Mouse (Mus musculus): Measurements from ENCODE around the gene Aqr.
"Not testable (repeated sequence)": the region's sequence is repeated elsewhere in the genome, so short reads cannot be mapped to it uniquely, and the experiment has no call there.

The Aqr gene

DNA sequence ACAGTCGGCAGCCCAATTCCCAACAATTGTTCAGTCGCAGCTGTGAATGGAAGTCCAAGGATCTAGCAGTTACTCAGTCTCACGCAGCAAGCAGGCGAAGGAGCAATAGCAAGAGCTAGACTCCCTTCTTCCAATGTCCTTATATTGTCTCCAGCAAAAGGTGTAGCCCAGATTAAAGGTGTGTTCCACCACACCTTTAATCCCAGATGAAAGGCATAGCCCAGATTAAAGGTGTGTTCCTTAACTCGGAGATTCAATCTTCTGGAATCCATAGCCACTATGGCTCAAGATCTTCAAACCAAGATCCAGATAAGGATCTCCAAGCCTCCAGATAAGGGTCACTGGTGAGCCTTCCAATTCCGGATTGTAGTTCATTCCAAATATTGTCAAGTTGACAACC lies at the start of gene Aqr:
Gene Aqr, minus strand, starts transcription at position 101 of the 400 bp plus-strand sequence.
- DNase-seq (ENCODE audit: low read depth, low spot score): not testable (repeated sequence)

DNA sequence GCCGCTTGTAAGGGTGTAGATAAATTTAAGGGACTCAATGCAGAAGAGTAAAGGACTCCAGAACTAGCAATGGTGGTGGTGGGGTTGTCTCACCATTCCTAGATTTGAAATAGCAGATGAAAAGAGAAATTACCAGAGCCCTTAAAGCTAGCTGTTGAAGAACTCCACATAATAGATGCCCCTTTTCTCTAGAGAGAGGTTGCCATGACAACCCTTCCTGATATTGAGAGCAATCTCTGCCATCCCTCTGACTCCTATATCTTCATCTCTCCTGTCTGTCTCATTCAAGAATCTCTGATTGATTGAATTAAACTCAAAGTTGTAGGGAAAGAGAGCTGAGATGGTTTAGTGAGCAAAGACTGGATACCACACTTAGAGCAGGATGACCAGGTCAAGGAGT lies 49.7 kb upstream of the Aqr start:
- DNase-seq (ENCODE audit: low read depth, low spot score): no peak

DNA sequence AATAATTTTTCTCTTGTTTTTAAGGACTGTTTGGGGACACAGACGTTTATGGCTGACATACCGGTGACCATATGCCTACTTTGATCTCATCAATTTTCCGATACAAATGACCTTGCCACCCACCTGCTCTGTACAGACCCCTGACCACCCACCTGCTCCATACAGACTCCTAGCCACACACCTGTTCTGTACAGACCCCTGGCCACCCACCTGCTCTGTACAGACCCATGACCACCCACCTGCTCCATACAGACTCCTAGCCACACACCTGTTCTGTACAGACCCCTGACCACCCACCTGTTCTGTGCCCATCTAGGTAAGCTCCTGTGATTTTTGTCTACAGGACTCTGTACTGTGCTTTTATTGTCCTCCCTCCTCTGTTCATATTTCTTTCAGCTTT lies 48.8 kb upstream of the Aqr start:
- DNase-seq (ENCODE audit: low read depth, low spot score): no peak

DNA sequence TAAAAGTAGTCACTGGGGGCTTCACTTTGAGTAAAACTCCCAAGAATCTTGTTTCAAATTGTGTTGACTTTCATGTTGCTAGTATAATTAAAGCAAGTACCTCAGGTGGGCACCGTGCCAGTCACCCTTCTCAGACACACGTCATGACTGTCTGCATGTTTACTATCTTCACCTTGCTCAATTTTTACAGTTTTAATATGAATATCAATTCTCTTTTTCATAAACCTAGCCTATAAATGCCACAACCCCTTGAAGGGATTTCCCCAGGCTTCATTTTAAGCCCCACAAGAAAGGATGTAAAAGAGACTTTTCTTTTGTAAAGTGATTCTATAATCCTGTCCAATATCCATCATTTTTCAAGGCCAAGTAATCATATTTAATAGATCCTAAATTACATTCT lies 44.4 kb upstream of the Aqr start:
- no peak for DNase-seq (ENCODE audit: low read depth, low spot score)

DNA sequence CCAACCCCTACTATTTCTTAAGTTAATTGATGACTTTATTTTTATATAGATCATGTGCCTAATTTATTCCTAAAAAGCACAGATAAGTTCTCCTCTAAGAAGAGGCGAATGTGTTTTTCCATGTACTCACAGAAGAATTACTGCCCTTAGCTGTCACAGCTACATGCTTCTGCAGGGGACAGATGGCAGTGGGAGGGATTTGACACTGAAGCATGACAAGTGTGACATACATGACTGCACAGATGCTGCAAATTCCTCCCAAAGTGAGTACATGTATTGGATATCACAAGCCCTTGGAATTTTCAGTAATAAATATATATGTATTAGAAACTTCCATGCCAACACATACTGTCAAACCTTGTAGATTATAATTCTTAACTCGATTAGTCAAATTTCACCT lies 41.8 kb upstream of the Aqr start:
- DNase-seq (ENCODE audit: low read depth, low spot score): no peak

DNA sequence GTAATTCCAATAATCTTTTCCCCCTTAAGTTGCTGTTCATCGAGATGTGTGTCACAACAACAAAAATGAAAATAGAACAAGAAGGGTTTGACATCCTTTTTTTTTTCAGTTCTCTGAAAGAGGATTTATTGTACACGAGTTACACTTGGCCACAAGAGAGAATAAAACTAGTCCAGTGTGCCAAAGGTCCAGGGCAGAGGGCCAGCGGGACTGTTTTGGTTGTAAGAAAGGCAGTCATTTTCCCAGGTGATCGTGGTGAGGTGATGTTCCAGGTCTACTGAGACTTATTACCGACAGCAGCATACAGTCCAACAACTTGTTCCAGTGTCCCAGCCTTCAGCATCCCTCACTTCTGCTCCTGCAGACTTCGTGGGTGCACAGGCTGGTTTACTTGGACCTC lies 18.2 kb upstream of the Aqr start:
- no peak for DNase-seq (ENCODE audit: low read depth, low spot score)

DNA sequence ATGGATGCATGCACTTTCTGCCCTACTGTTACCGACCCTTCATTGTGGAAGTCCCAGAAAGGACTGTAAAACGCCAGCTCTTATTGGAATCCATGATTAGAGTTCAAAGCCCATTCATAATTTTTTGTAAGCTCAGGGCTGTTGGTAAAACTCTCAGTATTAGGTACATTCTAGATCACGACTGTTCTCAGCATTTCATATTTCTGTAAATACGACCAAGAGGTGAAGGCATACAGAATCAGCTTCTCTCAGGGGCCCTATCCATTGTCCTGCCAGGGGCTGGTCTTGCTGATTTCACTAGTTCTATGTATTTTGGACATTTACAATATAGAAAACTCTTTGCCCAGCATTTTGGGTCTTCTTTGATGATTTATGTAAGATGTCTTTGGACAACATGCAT lies 14.8 kb upstream of the Aqr start:
- no peak for DNase-seq (ENCODE audit: low read depth, low spot score)

DNA sequence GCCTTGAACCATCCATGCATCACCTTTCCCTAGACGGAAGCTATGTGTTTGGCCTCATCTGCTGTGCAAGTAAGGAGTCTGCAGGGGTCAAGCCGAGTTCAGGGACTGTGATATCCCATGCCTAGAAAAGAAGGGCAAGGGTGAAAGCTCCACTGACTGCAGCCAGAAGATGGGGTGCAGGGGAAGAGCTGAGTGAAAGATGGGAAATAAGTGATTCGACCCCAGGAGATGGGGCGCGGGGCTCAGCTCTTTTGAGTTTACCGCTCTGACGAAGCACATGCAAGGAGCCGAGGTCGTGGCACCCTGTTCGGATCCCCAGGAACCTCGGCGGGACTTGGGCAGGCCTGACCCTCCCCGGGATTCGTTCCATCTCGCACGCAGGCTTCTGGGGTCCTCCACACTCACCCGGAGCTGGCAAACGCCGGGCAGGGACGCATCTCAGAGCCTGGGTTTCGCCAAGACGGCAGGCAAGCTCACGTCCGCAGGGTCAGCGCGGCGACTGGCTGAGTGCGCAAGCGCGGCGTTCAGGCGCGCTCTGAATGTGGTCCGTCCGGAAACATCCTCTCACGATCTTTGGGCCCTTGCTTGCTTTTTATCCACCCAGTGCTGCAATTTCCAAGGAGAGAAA lies 14.2 kb upstream of the Aqr start, which contains the start of gene Zfp770:
Gene Zfp770, minus strand, starts transcription at position 538 of the 628 bp plus-strand sequence.
- DNase-seq (ENCODE audit: low read depth, low spot score): peak; percentile 78

DNA sequence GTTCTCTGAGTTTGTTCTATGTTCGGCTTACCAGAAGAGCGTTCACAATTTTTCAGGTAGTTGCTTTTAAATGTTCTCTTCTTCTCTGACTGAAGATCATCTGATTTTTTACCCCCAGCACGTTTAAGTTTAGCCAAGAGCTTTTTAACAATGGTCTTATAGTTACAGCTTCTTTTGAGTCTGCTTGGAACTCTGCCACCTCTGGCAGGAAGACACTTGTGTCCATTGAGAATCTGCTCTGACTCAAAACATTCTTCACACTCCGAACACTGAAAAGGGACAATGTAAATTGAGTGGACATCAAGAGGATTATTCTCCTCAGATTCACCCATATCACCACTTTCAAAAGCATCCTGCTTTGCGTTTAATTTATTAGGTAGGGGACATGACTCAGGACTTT lies 9.6 kb upstream of the Aqr start:
- DNase-seq (ENCODE audit: low read depth, low spot score): no peak

DNA sequence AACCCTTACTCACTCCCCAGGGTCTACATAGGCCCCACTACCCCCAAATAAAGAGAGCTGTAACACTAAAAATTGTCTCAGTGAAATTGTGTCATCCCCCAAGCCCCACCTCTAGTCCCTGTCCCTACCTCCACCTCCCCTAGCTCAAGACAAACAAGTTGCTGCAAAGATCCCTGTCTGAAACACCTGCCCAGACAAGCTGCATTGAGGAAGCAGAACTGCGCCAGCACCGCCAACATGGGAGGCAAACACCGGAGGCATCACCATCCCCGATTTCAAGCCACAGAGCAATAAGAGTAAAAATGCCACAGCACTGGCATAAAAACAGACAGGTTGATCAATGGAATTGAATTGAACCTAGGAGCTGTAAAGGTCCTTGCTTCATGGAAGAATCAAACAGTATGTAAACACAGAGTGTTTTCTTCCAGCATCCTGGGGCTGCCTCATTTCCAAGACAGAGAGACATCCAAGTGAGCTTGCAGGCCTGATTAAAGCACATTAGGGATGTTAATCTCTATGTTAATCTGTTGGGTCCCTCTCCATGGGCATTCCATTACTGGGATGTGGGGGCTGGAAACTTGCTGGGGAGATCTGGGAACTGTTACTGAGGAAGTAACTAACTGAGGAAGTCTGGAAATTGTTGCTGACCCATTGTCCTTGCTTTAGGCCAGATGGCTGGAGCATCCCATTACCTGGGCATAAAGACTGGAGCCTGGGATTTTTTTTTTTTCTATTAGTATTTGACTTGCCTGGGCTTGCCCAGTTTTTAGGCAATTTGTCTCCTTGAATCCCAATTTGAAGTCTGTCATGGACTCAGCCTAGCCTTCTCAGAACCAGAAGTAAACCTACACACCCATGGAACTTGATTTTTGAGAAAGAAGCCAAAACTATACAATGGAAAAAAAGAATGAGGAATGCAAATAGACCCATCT lies 8.8 kb downstream of the Aqr start:
- DNase-seq (ENCODE audit: low read depth, low spot score): no peak

DNA sequence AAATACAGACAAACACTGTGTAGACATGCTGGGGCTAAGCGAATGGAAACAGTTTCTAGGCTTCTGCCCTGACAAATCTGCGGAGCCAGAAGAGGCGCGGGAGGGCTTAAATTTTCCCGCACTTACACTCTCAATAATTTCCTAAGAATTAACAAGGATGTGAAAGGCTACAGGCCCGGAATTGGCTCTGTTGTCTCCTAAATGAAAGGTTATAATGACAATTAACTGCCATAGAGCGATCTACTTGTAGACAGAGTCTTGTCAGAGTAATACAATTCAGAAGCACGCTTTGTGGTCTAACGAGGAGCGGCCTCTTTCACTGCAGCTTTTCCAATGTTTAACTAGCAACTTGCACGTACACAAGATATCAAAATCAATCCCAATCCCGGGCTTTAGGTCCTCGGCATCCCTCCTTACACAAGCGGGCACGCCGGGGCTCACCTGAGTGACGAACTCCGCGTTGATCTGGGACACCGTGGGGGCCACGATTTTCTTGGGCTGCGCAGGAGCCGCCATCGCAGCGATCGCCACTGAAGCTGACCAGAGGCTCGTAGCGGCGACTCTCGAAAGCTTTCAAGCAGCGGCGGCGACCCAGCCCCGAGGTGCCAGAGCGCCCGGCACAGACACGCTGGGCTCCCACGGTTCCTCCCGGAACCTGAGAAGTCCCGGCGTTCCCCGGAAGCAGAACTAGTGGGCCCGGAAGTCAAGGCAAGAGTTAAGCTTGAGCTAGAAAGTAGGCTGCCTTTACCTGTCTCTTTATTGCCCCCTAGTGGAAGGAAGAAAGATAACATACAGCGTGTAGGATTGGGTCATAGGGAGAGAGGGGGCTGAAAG lies 12.0 kb downstream of the Aqr start:
- DNase-seq (ENCODE audit: low read depth, low spot score): peak; percentile 88

DNA sequence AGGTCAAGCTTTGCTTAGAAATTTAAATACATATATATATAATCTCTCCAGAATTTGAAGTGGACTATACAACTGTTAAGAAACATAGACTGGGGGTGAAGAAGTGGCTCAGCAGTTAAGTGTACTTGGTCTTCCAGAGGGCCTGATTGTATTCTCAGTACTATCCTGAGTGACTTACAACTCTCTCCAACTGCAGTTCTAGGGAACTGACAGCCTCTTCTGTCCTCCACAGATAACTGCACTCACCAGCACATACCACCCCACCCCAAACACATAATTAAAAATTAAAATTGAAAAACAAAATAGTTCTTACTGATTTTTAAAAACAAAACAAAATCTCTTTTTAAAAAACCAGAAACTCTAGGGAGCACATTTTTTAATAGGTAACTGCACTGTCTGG lies 13.6 kb downstream of the Aqr start:
- no peak for DNase-seq (ENCODE audit: low read depth, low spot score)

DNA sequence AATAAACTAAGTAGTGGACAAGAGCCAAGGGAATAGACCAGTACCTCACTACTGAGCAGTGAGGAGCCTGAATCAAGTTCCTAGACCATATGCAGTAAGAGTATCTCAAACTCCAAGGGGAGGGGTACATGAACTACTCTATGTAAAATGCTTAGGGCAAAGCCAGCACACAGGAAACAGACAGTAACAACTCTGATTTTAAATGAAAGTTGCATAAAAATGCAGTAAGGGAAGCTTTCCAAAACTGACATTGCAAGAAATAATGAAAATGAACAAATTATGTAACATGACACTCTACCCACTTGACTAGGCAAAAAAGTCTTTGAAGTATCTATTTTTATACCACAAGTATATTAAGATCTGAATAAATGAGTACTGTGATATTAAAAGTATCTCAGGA lies 19.0 kb downstream of the Aqr start:
- no peak for DNase-seq (ENCODE audit: low read depth, low spot score)

DNA sequence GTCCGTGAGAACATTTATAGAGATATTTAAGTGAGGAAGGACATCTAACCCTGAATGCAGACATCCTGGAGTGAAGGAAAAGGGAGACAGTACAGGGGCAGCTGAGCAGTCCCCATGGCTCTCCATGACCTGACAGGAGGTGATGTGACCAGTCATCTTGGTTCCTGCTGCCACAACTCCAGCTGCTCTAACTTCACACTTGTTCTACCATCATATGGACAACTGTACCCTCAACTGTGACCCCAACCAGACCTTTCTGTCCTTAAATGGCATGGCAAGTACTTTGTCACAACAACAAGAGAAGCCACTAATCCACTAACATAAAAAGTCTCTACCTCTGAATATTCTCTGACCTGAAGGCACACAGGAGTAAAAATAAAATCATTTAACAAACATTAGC lies 24.8 kb downstream of the Aqr start:
- no peak for DNase-seq (ENCODE audit: low read depth, low spot score)

DNA sequence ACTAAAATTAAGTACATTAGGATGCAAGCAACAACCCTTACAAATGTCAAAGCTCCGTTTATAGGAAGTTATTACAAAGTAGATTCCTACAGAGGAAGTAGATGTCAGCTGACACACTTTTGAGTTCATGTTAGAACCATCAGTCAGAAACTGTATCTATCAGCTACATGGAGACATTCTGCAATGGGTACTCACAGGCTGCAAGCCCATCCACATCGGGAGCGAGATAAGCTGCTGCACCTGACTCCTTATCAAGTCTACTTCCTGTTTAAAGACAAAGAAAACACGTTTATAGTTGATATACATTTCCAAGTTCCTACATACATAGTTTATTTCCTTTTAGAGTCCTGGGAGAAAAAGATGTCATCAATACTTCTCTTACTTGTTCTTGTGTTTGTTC lies 29.5 kb downstream of the Aqr start:
- no peak for DNase-seq (ENCODE audit: low read depth, low spot score)

DNA sequence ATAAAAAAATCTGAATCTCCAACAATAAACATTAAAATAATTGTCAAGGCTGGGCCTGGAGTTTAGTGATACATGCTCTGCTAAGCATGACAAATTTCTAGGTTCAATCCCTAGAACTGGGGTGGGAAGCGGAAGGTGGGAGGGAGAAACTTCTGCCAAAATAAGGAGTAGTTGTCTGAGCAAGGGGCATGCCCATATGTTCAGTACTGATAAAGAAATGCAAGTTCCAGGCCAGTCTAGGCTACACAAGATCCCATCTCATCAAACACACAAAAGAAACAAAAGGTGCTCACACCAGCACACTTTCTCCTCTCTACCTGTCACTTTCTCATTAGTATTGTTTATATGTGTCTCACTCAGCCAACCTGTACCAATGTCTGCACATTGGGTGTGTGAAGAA lies 30.2 kb downstream of the Aqr start:
- DNase-seq (ENCODE audit: low read depth, low spot score): no peak

DNA sequence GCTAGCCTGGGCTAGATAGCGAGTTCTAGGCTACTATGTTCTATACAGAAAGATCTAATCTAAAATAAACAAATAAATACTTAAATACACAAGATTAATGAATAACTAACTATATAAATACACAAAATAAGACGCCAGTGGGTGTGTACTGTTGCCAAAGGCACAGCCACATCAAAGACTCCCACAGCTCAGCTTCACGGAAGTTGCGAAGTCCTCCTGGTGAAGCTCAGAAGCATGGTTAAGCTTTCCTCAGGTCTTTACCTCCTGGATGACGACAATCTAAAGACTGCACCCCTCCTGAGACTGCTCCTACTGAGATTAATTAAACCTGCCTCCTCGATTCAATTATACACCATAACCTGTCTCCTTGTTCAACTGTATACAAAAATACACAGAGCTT lies 33.6 kb downstream of the Aqr start:
- DNase-seq (ENCODE audit: low read depth, low spot score): peak; percentile 59

DNA sequence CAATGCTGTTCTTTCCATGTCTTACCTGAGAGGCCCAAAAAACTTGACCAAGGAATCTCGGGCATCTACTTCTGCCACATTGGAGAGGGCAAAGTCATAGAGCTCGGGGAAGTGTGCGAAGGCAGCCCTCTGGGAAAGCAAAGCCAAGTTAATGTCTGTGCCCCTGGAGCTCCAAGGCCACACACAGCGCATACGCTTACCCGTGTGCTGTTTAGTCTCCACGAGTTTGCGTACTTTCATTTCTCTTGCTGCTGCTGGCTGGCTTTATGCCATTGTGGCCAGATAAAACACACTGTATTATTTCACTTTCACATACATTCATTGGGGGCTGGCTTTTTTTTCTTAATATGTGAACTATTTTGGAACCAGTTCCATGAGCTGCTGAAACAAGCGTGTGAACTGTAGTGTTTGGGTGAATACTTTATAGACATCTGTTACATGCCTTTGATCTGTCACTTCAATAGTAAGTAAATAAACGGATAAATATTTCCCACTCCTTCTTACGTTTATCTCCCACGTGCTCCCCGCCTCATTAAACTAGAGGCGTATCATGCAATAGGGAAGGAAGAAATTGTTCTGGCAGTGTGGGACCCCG lies 39.9 kb downstream of the Aqr start:
- peak; percentile 25 for DNase-seq (ENCODE audit: low read depth, low spot score)

DNA sequence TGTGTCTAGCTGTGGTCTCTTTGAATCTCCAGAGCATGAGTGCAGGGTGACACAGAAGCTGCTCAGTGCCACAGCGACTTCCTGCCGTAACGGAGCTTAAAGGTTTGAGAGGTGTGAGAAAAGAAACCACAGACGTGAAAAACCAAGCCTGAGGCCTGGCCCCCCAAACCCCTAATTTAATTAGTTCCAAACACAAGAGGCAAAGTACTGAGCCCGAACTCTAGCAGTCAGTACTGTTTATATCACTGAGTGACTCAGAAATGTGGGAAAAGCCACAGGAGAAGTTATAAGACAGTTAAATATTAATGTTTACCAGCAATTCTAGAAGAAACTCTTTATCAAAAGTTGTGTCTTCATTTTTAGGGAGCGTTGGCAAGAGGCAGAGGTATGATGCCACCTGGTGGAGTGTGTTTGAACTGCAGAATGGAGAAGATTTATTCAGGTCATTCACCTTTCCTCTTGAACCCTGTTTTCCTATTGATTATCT lies 41.5 kb downstream of the Aqr start:
- DNase-seq (ENCODE audit: low read depth, low spot score): peak; percentile 91

DNA sequence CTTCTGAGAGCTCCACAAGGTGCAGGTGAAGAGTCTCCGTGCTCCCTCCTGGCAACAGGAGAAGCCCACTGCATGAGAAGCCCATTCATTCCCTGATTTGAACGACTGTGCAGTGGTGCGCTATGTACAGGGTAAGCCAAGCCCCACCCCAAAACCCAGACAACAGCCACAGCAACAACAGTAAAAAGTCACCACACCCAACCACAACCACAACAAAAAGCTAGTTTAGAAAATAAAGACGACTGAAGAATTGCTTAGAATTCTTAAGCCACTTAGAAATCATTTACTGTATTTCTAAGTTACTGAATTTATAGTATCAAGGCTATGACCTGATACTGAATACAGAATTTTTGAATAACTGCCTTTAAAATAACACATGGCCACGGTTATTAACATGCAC lies 41.9 kb downstream of the Aqr start:
- DNase-seq (ENCODE audit: low read depth, low spot score): peak; percentile 88

DNA sequence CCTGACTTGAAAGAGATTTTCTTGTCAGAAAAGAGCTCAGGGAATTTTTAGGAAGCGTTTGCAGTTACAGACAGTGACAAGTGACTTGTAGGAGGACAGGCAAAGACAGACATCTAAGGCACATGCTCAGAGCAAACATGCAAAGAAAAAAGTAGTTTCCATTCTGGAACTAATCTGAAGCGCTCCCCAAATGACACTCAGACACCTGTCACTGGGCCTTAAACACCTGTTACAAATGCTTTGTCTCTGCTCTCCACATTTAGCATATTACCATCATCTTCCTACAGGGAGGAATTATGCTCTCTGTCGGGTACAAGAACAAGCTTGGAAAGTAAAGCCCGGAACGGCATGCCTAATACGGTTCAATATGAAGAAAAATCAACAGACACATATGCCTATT lies 43.0 kb downstream of the Aqr start:
- DNase-seq (ENCODE audit: low read depth, low spot score): no peak

DNA sequence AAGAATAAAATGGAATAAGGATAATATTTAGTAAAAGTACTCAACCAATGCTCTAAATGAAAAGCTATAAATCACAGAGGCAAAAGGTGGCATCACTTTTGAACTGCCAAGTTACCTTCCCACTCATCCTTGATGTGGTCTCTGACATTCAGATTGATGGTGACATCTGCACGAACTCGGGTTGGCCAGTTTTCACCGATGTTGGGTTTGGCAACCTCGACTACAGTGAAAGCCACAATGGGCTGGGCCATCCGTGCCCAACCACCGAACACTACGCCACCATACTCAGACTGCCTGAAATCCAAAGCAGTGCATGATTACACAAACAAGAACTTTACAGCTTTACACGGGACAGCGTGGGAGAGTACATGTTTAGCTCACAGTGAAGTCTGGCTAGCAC lies 50.1 kb downstream of the Aqr start:
- DNase-seq (ENCODE audit: low read depth, low spot score): peak; percentile 72

All from CD4-positive helper T cell, adult 2 months (primary cell).